Mouse (Mus musculus): ENCODE data around the gene Tbc1d2.

DNA sequence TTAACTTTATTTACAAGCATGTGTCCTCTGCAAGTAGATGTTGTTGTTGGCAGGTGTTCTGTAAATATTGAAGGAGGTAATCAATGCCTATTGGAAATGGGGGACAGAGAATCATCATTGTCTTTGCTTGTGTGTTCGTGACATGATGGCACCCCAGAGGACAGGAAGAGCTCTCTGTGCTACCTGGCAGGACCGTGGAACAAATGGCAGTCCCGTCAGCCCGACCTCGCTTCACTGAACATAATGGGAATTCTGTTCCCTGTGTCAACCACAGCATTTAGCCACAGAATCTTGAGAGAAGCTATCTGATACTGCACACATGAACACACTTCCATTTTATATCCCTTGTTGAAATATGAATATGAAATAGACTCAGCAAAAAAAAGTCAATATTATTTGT, 8.9 kb upstream of the Tbc1d2 start:
- no peak for TF ChIP-seq POLR2A (IDR thresholded peaks at IDR 0.05; ENCODE audit: insufficient read depth, low read depth, low read length)
- no peak for TF ChIP-seq CTCF (IDR thresholded peaks at IDR 0.05)
